Mouse (Mus musculus): ENCODE results near the gene Gng5.

DNA sequence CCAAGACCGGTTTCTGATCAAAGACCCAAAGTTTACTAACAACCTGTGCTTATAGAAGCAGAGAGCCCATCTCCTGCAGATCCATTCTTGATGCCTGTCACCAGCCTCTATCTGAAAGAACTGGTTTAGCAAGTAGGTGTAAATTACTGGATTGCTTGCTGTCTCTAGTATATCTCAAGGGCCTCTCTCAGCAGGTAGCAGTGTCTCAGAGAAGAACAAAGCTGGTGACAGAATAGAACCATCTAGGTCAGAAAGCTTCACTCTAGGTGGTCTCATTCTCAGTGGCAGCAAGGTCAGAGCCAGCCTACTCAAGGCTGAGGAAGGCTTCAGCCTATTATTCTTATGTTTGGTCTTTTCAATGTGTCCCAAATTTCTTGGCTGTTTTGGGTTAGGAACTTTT, 44.0 kb downstream of the Gng5 start:
- TF ChIP-seq POLR2A (IDR thresholded peaks at IDR 0.05; ENCODE audit: borderline replicate concordance, low read depth, low read length) (no peak), CTCF (IDR thresholded peaks at IDR 0.05; ENCODE audit: low read depth, low read length) (no peak)
